Mouse (Mus musculus) layer of hippocampus, postnatal 25 days (tissue): ENCODE data around the gene Ciapin1. TPM values are rescaled to one million over a fixed set of nuclear protein-coding genes. Genes with fewer than 3 reads are reported as not detected.

ENCODE experiments used
- DNase-seq, 2 experiments: peaks; one replicate each; pipeline ENCODE4 v3.0.0; 2022; ENCODE audit warnings: mixed read lengths in 2 of 2, low spot score in 1 of 2; ENCODE audit errors: extremely low spot score in 1 of 2
- total RNA-seq, 2 experiments: library from RNA; stranded (reverse); gene quantifications; 2 replicates each; pipeline ENCODE4 v1.2.3; 2021

Ciapin1 gene
- total RNA-seq, 2 experiments from 2014 or later, result 70.8 to 71.9 TPM

GRCm38 (mm10) chr8:94810855-94811254 is 27.3 kb downstream of the Ciapin1 start:
- no peak for DNase-seq

- no peak for DNase-seq
Measured at GRCm38 (mm10) chr8:94810153-94810552, 28.0 kb downstream of the Ciapin1 start, which contains the start of gene Ccl17. TSS of gene Ccl17 (plus strand) at chr8:94810453.

- DNase-seq, result no peak
Measured at GRCm38 (mm10) chr8:94808372-94808771, 29.8 kb downstream of the Ciapin1 start.

- no peak for DNase-seq
Measured at GRCm38 (mm10) chr8:94807506-94807905, 30.7 kb downstream of the Ciapin1 start.

- no peak for DNase-seq
Measured at GRCm38 (mm10) chr8:94805811-94806210, 32.3 kb downstream of the Ciapin1 start.

GRCm38 (mm10) chr8:94804546-94805340 is 33.4 kb downstream of the Ciapin1 start:
- DNase-seq, result no peak

GRCm38 (mm10) chr8:94803551-94803950 is 34.6 kb downstream of the Ciapin1 start:
- DNase-seq, result no peak

- DNase-seq, result no peak
Measured at GRCm38 (mm10) chr8:94802375-94802774, 35.8 kb downstream of the Ciapin1 start.

GRCm38 (mm10) chr8:94801293-94802095 is 36.7 kb downstream of the Ciapin1 start:
- DNase-seq, result no peak

GRCm38 (mm10) chr8:94800278-94800968 is 37.7 kb downstream of the Ciapin1 start:
- DNase-seq, result no peak

- no peak for DNase-seq
Measured at GRCm38 (mm10) chr8:94794782-94795181, 43.4 kb downstream of the Ciapin1 start.

GRCm38 (mm10) chr8:94794368-94794767 is 43.8 kb downstream of the Ciapin1 start:
- DNase-seq, result no peak

GRCm38 (mm10) chr8:94789256-94789955 is 48.8 kb downstream of the Ciapin1 start:
- DNase-seq, result no peak

GRCm38 (mm10) chr8:94787524-94788501 is 50.3 kb downstream of the Ciapin1 start:
- DNase-seq, result no peak

- DNase-seq, result no peak
Measured at GRCm38 (mm10) chr8:94785995-94786595, 52.1 kb downstream of the Ciapin1 start.

- no peak for DNase-seq
Measured at GRCm38 (mm10) chr8:94785247-94785985, 52.7 kb downstream of the Ciapin1 start.

- DNase-seq, result no peak
Measured at GRCm38 (mm10) chr8:94783890-94784289, 54.3 kb downstream of the Ciapin1 start.

GRCm38 (mm10) chr8:94781838-94782235 is 56.3 kb downstream of the Ciapin1 start:
- no peak for DNase-seq
